Mouse (Mus musculus): Measurements from ENCODE around the gene Myom1. TPM values are rescaled to one million over a fixed set of nuclear protein-coding genes. Genes with fewer than 3 reads are reported as not detected.

The Myom1 gene
- polyA plus RNA-seq, 1 experiment: 2.4 TPM

DNA sequence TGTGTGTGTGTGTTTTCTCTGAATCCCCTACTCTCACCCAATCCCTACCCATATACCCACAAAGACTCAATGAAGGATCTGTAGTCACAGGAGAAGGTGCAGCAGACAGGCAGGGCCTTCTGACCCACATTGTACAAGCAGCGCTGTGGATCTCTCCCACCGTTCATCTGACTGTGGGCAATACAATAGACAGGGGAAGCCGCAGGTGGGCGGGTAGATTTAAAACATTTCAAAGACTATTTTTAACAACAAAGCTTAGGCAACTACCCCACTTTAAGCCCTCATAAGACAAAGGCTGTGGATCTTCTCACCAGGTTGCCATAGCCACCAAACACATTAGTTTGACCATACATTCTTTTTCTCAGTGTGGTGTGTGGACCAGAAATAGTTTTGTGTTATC lies 116.2 kb downstream of the Myom1 start:
- Histone ChIP-seq H3K4me3 (replicated peaks; ENCODE audit: insufficient read depth, low read depth, low read length) (no peak overlapping the region), H3K4me1 (ENCODE audit: control insufficient read depth, insufficient read depth, low read length) (no peaks in the 10 kb centered on the region), H3K27me3 (ENCODE audit: control insufficient read depth, insufficient read depth, low read length) (no peaks in the 10 kb centered on the region), H3K27ac (ENCODE audit: insufficient read depth, low read length) (no peak overlapping the region)
- no peak for DNase-seq
- 67% methylated on average over 4 of the region's 4 CpGs for WGBS
- TF ChIP-seq POLR2A (IDR thresholded peaks at IDR 0.05; ENCODE audit: borderline replicate concordance, insufficient read depth, low read length) (no peak), CTCF (IDR thresholded peaks at IDR 0.05; ENCODE audit: borderline replicate concordance, insufficient read depth, low read depth, low read length) (no peak)

DNA sequence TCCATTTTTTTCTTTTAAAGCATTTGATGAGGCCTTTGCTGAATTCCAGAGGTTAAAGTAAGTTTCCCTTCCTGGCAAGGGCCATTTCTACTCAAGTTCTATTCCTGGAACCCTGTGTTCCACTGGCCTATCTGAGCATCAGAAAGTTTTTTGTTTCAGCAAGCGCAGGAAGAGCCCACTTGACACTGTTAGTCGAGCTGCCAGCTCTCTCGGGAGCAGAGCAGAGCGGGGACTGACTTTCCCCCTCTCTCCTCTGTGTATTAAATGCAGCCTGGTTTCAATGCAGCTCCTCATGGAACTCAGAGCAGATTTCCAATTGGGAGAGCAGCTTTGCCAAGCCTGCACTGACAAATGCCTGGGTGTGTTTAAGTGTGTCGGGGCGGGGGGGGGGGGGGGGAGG lies 118.2 kb downstream of the Myom1 start:
- no peak for DNase-seq
- Histone ChIP-seq H3K27me3 (ENCODE audit: control insufficient read depth, insufficient read depth, low read length) (no peaks in the 10 kb centered on the region), H3K4me1 (ENCODE audit: control insufficient read depth, insufficient read depth, low read length) (no peaks in the 10 kb centered on the region), H3K4me3 (replicated peaks; ENCODE audit: insufficient read depth, low read depth, low read length) (no peak overlapping the region), H3K27ac (ENCODE audit: insufficient read depth, low read length) (no peak overlapping the region)
- WGBS: 32% methylated on average over 5 of the region's 6 CpGs
- no peak for TF ChIP-seq POLR2A (IDR thresholded peaks at IDR 0.05; ENCODE audit: borderline replicate concordance, insufficient read depth, low read length)
- no peak for TF ChIP-seq CTCF (IDR thresholded peaks at IDR 0.05; ENCODE audit: borderline replicate concordance, insufficient read depth, low read depth, low read length)

DNA sequence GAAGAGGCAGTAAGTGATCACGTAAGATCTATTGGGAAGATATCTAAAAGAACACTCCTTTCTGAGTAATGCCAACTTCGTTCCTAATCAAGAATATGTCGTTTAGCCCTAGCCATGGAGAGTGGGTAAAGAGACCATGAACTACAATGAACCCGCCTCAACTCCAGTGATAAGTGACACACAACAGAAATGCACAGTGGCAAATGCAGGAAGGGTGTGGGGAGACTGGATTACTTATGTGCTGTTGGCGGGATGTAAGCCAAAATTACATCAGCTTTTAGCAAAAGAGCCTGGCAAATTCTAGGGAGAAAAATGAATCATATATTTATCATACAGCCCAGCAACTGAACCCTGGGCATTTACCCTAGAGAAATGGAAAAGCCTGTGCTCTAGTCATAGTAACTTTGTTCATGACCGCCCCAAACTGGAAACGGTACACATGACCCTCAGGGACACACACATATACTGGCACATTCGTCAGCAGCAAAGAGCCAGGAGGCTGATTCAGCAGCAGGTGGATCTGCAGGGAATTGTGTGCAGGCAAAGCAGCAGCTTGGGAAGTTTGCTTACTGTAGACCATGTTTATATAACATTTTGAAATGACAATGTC lies 121.7 kb downstream of the Myom1 start:
- H3K27ac ChIP-seq (ENCODE audit: insufficient read depth, low read length): no peak overlapping the region
- no peaks in the 10 kb centered on the region for H3K27me3 ChIP-seq (ENCODE audit: control insufficient read depth, insufficient read depth, low read length)
- H3K4me3 ChIP-seq (replicated peaks; ENCODE audit: insufficient read depth, low read depth, low read length): no peak overlapping the region
- WGBS: 64% methylated on average over 8 of the region's 8 CpGs
- DNase-seq: no peak
- no peak for TF ChIP-seq POLR2A (IDR thresholded peaks at IDR 0.05; ENCODE audit: borderline replicate concordance, insufficient read depth, low read length)
- no peak for TF ChIP-seq CTCF (IDR thresholded peaks at IDR 0.05; ENCODE audit: borderline replicate concordance, insufficient read depth, low read depth, low read length)
- no peaks in the 10 kb centered on the region; the same call in 1 of the 2 replicates for H3K4me1 ChIP-seq (ENCODE audit: control insufficient read depth, insufficient read depth, low read length)

DNA sequence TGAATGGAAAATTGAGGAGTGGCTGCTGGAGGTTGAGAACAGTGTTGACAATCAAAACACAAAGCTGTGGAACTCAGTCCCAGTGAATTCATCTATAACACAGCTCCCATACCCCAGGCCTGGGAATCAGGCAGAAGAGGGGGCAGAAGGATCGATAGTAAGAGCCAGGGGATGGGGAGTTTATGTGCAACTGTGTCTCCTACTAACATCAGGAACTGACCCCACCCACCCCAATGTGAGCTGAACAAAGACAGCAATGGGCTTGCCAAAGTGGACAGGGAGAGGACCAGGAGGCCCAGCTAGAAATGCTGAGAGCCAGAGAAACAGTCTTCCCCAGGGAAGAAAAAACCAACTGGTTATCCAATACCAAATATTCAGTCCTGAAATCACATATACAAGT lies 122.2 kb downstream of the Myom1 start:
- TF ChIP-seq POLR2A (IDR thresholded peaks at IDR 0.05; ENCODE audit: borderline replicate concordance, insufficient read depth, low read length) (no peak), CTCF (IDR thresholded peaks at IDR 0.05; ENCODE audit: borderline replicate concordance, insufficient read depth, low read depth, low read length) (no peak)
- H3K27me3 ChIP-seq (ENCODE audit: control insufficient read depth, insufficient read depth, low read length): no peaks in the 10 kb centered on the region
- no peak overlapping the region for H3K27ac ChIP-seq (ENCODE audit: insufficient read depth, low read length)
- no peak overlapping the region for H3K4me3 ChIP-seq (replicated peaks; ENCODE audit: insufficient read depth, low read depth, low read length)
- WGBS: 67% methylated on average over 1 of the region's 1 CpGs
- no peak for DNase-seq
- H3K4me1 ChIP-seq (ENCODE audit: control insufficient read depth, insufficient read depth, low read length): no peaks in the 10 kb centered on the region; the same call in 1 of the 2 replicates

DNA sequence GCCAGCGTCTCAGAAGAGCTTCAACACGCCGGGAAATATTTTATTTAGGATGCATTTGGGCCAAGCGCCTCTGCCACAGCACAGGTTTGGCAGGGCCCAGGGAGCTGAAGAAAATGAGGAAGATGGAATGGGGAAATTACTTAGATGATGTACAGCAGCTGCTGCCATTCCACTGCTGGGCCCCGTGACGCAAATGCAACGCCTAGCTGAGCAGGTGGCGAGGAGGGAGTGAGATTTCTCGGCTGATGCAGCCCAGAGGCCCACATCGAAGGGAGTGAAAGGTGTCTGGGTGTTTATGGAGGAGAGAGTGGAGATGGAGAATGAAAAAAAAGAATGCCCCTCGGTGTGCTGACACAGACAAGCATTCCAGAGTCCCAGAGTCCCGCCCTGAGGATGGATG lies 123.1 kb downstream of the Myom1 start:
- Histone ChIP-seq H3K27ac (ENCODE audit: insufficient read depth, low read length) (no peak overlapping the region), H3K4me1 (ENCODE audit: control insufficient read depth, insufficient read depth, low read length) (no peaks in the 10 kb centered on the region; the same call in 1 of the 2 replicates), H3K4me3 (replicated peaks; ENCODE audit: insufficient read depth, low read depth, low read length) (no peak overlapping the region), H3K27me3 (ENCODE audit: control insufficient read depth, insufficient read depth, low read length) (no peaks in the 10 kb centered on the region)
- no peak for TF ChIP-seq CTCF (IDR thresholded peaks at IDR 0.05; ENCODE audit: borderline replicate concordance, insufficient read depth, low read depth, low read length)
- no peak for TF ChIP-seq POLR2A (IDR thresholded peaks at IDR 0.05; ENCODE audit: borderline replicate concordance, insufficient read depth, low read length)
- WGBS: 42% methylated on average over 12 of the region's 12 CpGs
- no peak for DNase-seq

DNA sequence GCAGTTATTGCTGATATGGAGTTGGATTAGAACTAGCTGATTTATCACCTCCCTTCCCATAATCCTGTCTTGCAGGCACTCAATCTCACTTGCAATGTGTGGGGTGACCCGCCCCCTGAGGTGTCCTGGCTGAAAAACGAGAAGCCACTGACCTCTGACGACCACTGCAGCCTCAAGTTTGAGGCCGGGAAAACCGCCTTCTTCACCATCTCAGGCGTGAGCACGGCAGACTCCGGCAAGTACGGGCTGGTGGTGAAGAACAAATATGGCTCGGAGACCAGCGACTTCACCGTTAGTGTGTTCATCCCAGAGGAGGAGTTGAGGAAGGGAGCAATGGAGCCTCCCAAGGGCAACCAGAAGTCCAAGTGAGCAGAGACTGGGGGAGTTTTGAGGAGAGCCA lies 123.6 kb downstream of the Myom1 start:
- no peak for TF ChIP-seq CTCF (IDR thresholded peaks at IDR 0.05; ENCODE audit: borderline replicate concordance, insufficient read depth, low read depth, low read length)
- TF ChIP-seq POLR2A (IDR thresholded peaks at IDR 0.05; ENCODE audit: borderline replicate concordance, insufficient read depth, low read length): no peak
- no peak overlapping the region for H3K4me3 ChIP-seq (replicated peaks; ENCODE audit: insufficient read depth, low read depth, low read length)
- DNase-seq: no peak
- H3K27me3 ChIP-seq (ENCODE audit: control insufficient read depth, insufficient read depth, low read length): no peaks in the 10 kb centered on the region
- H3K4me1 ChIP-seq (ENCODE audit: control insufficient read depth, insufficient read depth, low read length): no peaks in the 10 kb centered on the region; the same call in 1 of the 2 replicates
- no peak overlapping the region for H3K27ac ChIP-seq (ENCODE audit: insufficient read depth, low read length)
- 79% methylated on average over 12 of the region's 12 CpGs for WGBS

DNA sequence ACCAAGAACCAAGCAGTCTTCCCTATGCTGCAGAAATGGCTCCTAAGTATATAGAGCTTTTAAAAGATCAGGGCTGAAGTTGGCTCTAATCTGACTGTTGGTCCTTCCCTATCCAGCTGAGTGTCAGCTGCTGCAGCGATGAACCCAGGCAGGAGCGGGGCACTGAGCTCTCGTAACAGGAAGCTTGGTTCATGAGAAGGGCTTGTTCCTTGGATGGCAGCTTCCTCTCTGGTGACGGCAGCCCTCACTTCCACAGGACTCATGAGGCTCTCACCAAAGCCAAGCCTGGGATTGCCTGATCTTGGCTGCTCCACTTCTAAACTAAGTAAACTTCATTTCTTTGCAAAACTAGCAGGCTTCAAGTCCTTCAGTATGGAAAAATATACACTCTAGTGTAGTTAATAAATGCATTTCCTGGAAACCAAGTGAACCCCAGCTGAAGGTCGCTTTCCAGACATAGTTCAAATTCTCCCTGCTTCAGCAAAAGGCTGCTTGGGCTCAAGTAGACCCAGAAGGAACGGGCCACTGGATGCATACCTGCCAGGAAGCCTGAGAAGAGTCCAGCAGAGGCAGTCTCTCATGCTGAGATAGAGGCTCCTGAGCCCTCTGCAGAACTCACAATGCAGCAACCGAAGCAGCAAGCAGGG lies 125.2 kb downstream of the Myom1 start:
- DNase-seq: no peak
- 66% methylated on average over 7 of the region's 7 CpGs for WGBS
- H3K27me3 ChIP-seq (ENCODE audit: control insufficient read depth, insufficient read depth, low read length): no peaks in the 10 kb centered on the region
- H3K4me1 ChIP-seq (ENCODE audit: control insufficient read depth, insufficient read depth, low read length): no peaks in the 10 kb centered on the region; the same call in 1 of the 2 replicates
- H3K4me3 ChIP-seq (replicated peaks; ENCODE audit: insufficient read depth, low read depth, low read length): no peak overlapping the region
- H3K27ac ChIP-seq (ENCODE audit: insufficient read depth, low read length): no peak overlapping the region
- TF ChIP-seq POLR2A (IDR thresholded peaks at IDR 0.05; ENCODE audit: borderline replicate concordance, insufficient read depth, low read length) (no peak), CTCF (IDR thresholded peaks at IDR 0.05; ENCODE audit: borderline replicate concordance, insufficient read depth, low read depth, low read length) (no peak)

Data from cerebellum, adult 2 months (tissue).